Mouse (Mus musculus): ENCODE data around the gene Mapk8ip2. TPM values are rescaled to one million over a fixed set of nuclear protein-coding genes. Genes with fewer than 3 reads are reported as not detected.

The Mapk8ip2 gene
- total and polyA plus RNA-seq, 2 experiments from 2014 or later = 67.8 to 108 TPM

GRCm38 (mm10) chr15:89461321-89461720, 7.6 kb downstream of the Mapk8ip2 start:
- Histone ChIP-seq H3K36me3 (ENCODE audit: insufficient read depth, low read length) (peaks cover 51% of the 10 kb centered on the region), H3K27ac (no peak overlapping the region), H3K9ac (replicated peaks; ENCODE audit: low read length) (no peak overlapping the region), H3K4me3 (ENCODE audit: low read length) (no peak overlapping the region), H3K4me1 (ENCODE audit: insufficient read depth, low read length) (no peaks in the 10 kb centered on the region), H3K9me3 (ENCODE audit: low read length) (no peaks in the 10 kb centered on the region), H3K27me3 (ENCODE audit: insufficient read depth, low read length) (no peaks in the 10 kb centered on the region), H3K4me2 (ENCODE audit: low read depth, low read length) (no peak overlapping the region)
- TF ChIP-seq CTCF (IDR thresholded peaks at IDR 0.05; ENCODE audit: low read depth) = no peak
- DNase-seq (ENCODE audit: low spot score) = no peak
- 83% methylated on average over 15 of the region's 15 CpGs for WGBS
- no peak for ATAC-seq

- Histone ChIP-seq H3K4me2 (ENCODE audit: low read depth, low read length) (no peak overlapping the region), H3K27ac (no peak overlapping the region), H3K27me3 (ENCODE audit: insufficient read depth, low read length) (no peaks in the 10 kb centered on the region), H3K9me3 (ENCODE audit: low read length) (no peaks in the 10 kb centered on the region), H3K4me1 (ENCODE audit: insufficient read depth, low read length) (no peaks in the 10 kb centered on the region), H3K9ac (replicated peaks; ENCODE audit: low read length) (no peak overlapping the region), H3K36me3 (ENCODE audit: insufficient read depth, low read length) (peaks cover 46% of the 10 kb centered on the region), H3K4me3 (ENCODE audit: low read length) (no peak overlapping the region)
- no peak for DNase-seq (ENCODE audit: low spot score)
- WGBS = 80% methylated on average over 7 of the region's 7 CpGs
- no peak for TF ChIP-seq CTCF (IDR thresholded peaks at IDR 0.05; ENCODE audit: low read depth)
- ATAC-seq = no peak
These were observed 8.5 kb downstream of the Mapk8ip2 start for GRCm38 (mm10) chr15:89462176-89462575.

- peak; percentile 30 for DNase-seq (ENCODE audit: low spot score)
- Histone ChIP-seq H3K27ac (no peak overlapping the region), H3K36me3 (ENCODE audit: insufficient read depth, low read length) (peaks cover 32% of the 10 kb centered on the region), H3K9ac (replicated peaks; ENCODE audit: low read length) (no peak overlapping the region), H3K9me3 (ENCODE audit: low read length) (no peaks in the 10 kb centered on the region), H3K4me1 (ENCODE audit: insufficient read depth, low read length) (no peaks in the 10 kb centered on the region), H3K4me2 (ENCODE audit: low read depth, low read length) (no peak overlapping the region), H3K27me3 (ENCODE audit: insufficient read depth, low read length) (no peaks in the 10 kb centered on the region), H3K4me3 (ENCODE audit: low read length) (no peak overlapping the region)
- no peak for ATAC-seq
- TF ChIP-seq CTCF (IDR thresholded peaks at IDR 0.05; ENCODE audit: low read depth) = peak; percentile 39; the same call in 1 of the 2 replicates
- WGBS = 66% methylated on average over 5 of the region's 5 CpGs
These were observed 9.9 kb downstream of the Mapk8ip2 start for GRCm38 (mm10) chr15:89463334-89464235.

GRCm38 (mm10) chr15:89465052-89465451, 11.3 kb downstream of the Mapk8ip2 start:
- no peak overlapping the region for H3K4me3 ChIP-seq (ENCODE audit: low read length)

GRCm38 (mm10) chr15:89468577-89468976, 14.9 kb downstream of the Mapk8ip2 start:
- DNase-seq (ENCODE audit: low spot score) = peak; percentile 73
- no peaks in the 10 kb centered on the region for H3K9me3 ChIP-seq (ENCODE audit: low read length)
- H3K4me2 ChIP-seq (ENCODE audit: low read depth, low read length) = no peak overlapping the region
- peak; percentile 76 for TF ChIP-seq CTCF (IDR thresholded peaks at IDR 0.05; ENCODE audit: low read depth)
- no peaks in the 10 kb centered on the region for H3K27me3 ChIP-seq (ENCODE audit: insufficient read depth, low read length)
- no peaks in the 10 kb centered on the region for H3K4me1 ChIP-seq (ENCODE audit: insufficient read depth, low read length)
- ATAC-seq = peak; percentile 38; the same call in 1 of the 2 replicates
- H3K27ac ChIP-seq = no peak overlapping the region
- H3K9ac ChIP-seq (replicated peaks; ENCODE audit: low read length) = no peak overlapping the region
- WGBS = 27% methylated on average over 2 of the region's 2 CpGs
- H3K4me3 ChIP-seq (ENCODE audit: low read length) = no peak overlapping the region
- no peaks in the 10 kb centered on the region for H3K36me3 ChIP-seq (ENCODE audit: insufficient read depth, low read length)

More at GRCm38 (mm10) chr15:89465052-89465451, 11.3 kb downstream of the Mapk8ip2 start:
- H3K9ac ChIP-seq (replicated peaks; ENCODE audit: low read length) = no peak overlapping the region
- peaks cover 18% of the 10 kb centered on the region; the same call in 1 of the 2 replicates for H3K36me3 ChIP-seq (ENCODE audit: insufficient read depth, low read length)
- TF ChIP-seq CTCF (IDR thresholded peaks at IDR 0.05; ENCODE audit: low read depth) = no peak
- no peak overlapping the region for H3K27ac ChIP-seq
- no peaks in the 10 kb centered on the region for H3K4me1 ChIP-seq (ENCODE audit: insufficient read depth, low read length)
- no peaks in the 10 kb centered on the region for H3K9me3 ChIP-seq (ENCODE audit: low read length)
- H3K4me2 ChIP-seq (ENCODE audit: low read depth, low read length) = no peak overlapping the region
- WGBS = 0% methylated on average over 1 of the region's 1 CpGs
- ATAC-seq (peak; percentile 66), DNase-seq (ENCODE audit: low spot score) (peak; percentile 71)
- H3K27me3 ChIP-seq (ENCODE audit: insufficient read depth, low read length) = no peaks in the 10 kb centered on the region

- no peak for ATAC-seq
- H3K4me3 ChIP-seq (ENCODE audit: low read length) = no peak overlapping the region
These were observed 17.8 kb downstream of the Mapk8ip2 start for GRCm38 (mm10) chr15:89471476-89471875.

GRCm38 (mm10) chr15:89473370-89473769, 19.7 kb downstream of the Mapk8ip2 start:
- no peak overlapping the region for H3K27ac ChIP-seq
- DNase-seq (ENCODE audit: low spot score) = no peak
- no peak overlapping the region for H3K4me3 ChIP-seq (ENCODE audit: low read length)
- peaks cover 7% of the 10 kb centered on the region for H3K4me1 ChIP-seq (ENCODE audit: insufficient read depth, low read length)
- no peaks in the 10 kb centered on the region for H3K9me3 ChIP-seq (ENCODE audit: low read length)
- no peak for TF ChIP-seq CTCF (IDR thresholded peaks at IDR 0.05; ENCODE audit: low read depth)
- WGBS = 83% methylated on average over 9 of the region's 9 CpGs
- H3K4me2 ChIP-seq (ENCODE audit: low read depth, low read length) = no peak overlapping the region
- ATAC-seq = no peak
- no peaks in the 10 kb centered on the region for H3K36me3 ChIP-seq (ENCODE audit: insufficient read depth, low read length)
- no peaks in the 10 kb centered on the region for H3K27me3 ChIP-seq (ENCODE audit: insufficient read depth, low read length)
- no peak overlapping the region for H3K9ac ChIP-seq (replicated peaks; ENCODE audit: low read length)

More at GRCm38 (mm10) chr15:89471476-89471875, 17.8 kb downstream of the Mapk8ip2 start:
- Histone ChIP-seq H3K4me1 (ENCODE audit: insufficient read depth, low read length) (peaks cover 7% of the 10 kb centered on the region), H3K27me3 (ENCODE audit: insufficient read depth, low read length) (no peaks in the 10 kb centered on the region), H3K4me2 (ENCODE audit: low read depth, low read length) (no peak overlapping the region), H3K9me3 (ENCODE audit: low read length) (no peaks in the 10 kb centered on the region), H3K9ac (replicated peaks; ENCODE audit: low read length) (no peak overlapping the region), H3K36me3 (ENCODE audit: insufficient read depth, low read length) (no peaks in the 10 kb centered on the region), H3K27ac (no peak overlapping the region)
- DNase-seq (ENCODE audit: low spot score) = no peak
- TF ChIP-seq CTCF (IDR thresholded peaks at IDR 0.05; ENCODE audit: low read depth) = no peak
- WGBS = 85% methylated on average over 4 of the region's 4 CpGs
